Mouse (Mus musculus) ES-E14 (cell line): Measurements from ENCODE around the gene Hcls1.

Experiments used
- CHD2 ChIP-seq: IDR thresholded peaks from 2 replicates; pipeline ENCODE4 v1.6.1; 2014; ENCODE audit warnings: mild to moderate bottlenecking, low read depth, low read length, inconsistent platforms
- HCFC1 ChIP-seq: IDR thresholded peaks from 2 replicates; pipeline ENCODE4 v1.6.1; 2012; ENCODE audit warnings: low read length, inconsistent platforms, borderline replicate concordance; ENCODE audit not compliant: insufficient read depth
- MAFK ChIP-seq: IDR thresholded peaks from 2 replicates; pipeline ENCODE4 v1.6.1; 2014; ENCODE audit warnings: mild to moderate bottlenecking, low read depth, low read length, inconsistent platforms; ENCODE audit not compliant: insufficient read depth
- ZC3H11A ChIP-seq: IDR thresholded peaks from 2 replicates; pipeline ENCODE4 v1.6.1; 2012; ENCODE audit warnings: low read depth, mild to moderate bottlenecking, inconsistent platforms, low read length, borderline replicate concordance
- ZNF384 ChIP-seq: IDR thresholded peaks from 2 replicates; pipeline ENCODE4 v1.6.1; 2012; ENCODE audit warnings: low read depth, low read length, inconsistent platforms

DNA sequence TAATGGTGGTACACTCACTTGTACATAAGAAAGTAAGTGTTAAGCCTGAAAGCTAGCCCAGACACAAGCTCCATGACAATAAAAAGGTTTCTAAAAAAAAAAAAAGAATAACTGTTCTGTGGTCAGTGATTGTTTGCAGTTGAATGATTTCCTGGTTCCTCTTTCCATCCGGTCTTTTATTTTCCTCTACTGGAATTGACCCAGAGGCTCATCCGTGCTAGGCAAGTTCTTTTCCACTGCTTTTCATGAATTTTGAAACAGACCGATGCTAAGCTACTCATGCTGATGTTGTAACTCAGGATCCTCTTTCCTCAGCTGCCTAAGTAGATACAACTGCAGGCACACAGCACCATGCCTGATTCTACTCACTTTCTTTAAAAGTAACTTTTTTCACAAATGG, 14.4 kb upstream of the Hcls1 start:
- TF ChIP-seq CHD2 (no peak), ZNF384 (no peak), MAFK (no peak), ZC3H11A (no peak), HCFC1 (no peak)
